Mouse (Mus musculus): Measurements from ENCODE around the gene Tnfsf15. TPM values are rescaled to one million over a fixed set of nuclear protein-coding genes. Genes with fewer than 3 reads are reported as not detected.

The Tnfsf15 gene
- total and polyA plus RNA-seq, 3 experiments = 63.3 to 127 (median 93.9) TPM

DNA sequence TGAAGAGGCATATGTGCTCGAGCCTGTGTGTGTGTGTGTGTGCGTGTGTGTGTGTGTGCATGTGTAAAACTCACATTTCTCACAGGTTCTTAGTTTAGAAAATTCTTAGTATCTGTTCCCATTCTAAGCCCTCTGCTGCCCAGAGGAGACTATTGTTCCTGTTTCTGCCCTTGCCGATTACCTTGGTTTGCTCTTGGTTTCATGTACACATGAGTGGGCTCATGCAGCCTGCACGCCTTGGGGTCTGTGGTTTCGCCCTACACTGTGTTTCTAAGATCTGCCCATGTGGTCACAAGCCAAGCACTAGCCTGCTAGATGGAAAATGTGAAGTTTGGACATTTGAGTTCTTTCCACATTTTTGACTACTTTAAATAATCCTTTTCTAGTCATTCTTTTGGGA lies 33.0 kb downstream of the Tnfsf15 start (continued):
- TF ChIP-seq NELFE (IDR thresholded peaks at IDR 0.05; ENCODE audit: low read depth, low read length) (no peak), CTCF (conservative IDR thresholded peaks at IDR 0.05 in 1 of 2, IDR thresholded peaks at IDR 0.05 in 1 of 2; ENCODE audit: low read depth in 2 of 2, low read length in 2 of 2) (no peak), RCOR1 (conservative IDR thresholded peaks at IDR 0.05; ENCODE audit: low read depth, low read length) (no peak), IRF4 (IDR thresholded peaks at IDR 0.05; ENCODE audit: low read depth, low read length) (0 out of 2 replicates have a peak, but pooled peaks have one; percentile 7), HCFC1 (IDR thresholded peaks at IDR 0.05; ENCODE audit: low read depth, low read length) (no peak), SMC3 (IDR thresholded peaks at IDR 0.05; ENCODE audit: low read depth, low read length) (no peak), POLR2AphosphoS2 (IDR thresholded peaks at IDR 0.05; ENCODE audit: low read depth, low read length) (no peak), MEF2A (IDR thresholded peaks at IDR 0.05; ENCODE audit: borderline replicate concordance, low read depth, low read length) (no peak; the same call in 1 of the 2 replicates), CHD2 (IDR thresholded peaks at IDR 0.05; ENCODE audit: low read length) (no peak), TBP (conservative IDR thresholded peaks at IDR 0.05; ENCODE audit: low read depth, low read length) (no peak), MYC (IDR thresholded peaks at IDR 0.05; ENCODE audit: low read depth, low read length) (peak; percentile 72; the same call in 1 of the 2 replicates), ZC3H11A (IDR thresholded peaks at IDR 0.05; ENCODE audit: low read depth, low read length) (no peak), MAZ (IDR thresholded peaks at IDR 0.05; ENCODE audit: low read depth, low read length) (no peak)

- no peak for DNase-seq (ENCODE audit: extremely low read depth)
- no peaks in the 10 kb centered on the region for H3K79me2 ChIP-seq (replicated peaks; ENCODE audit: control insufficient read depth, extremely low read depth, insufficient read depth, poor library complexity, severe bottlenecking)
- H3K27ac ChIP-seq (ENCODE audit: insufficient read depth, low read depth) = no peak overlapping the region
- in situ Hi-C loops (cut with MboI; ENCODE audit: low pct_ligation_motif_present, low pct_unique_long_range_greater_than_20kb, low sequenced_read_pairs) (no loop called here), dilution Hi-C loops (cut with MboI; ENCODE audit: extremely low pct_ligation_motif_present, extremely low pct_unique_long_range_greater_than_20kb, low sequenced_read_pairs) (no loop called here)
- TF ChIP-seq USF2 (conservative IDR thresholded peaks at IDR 0.05; ENCODE audit: low read depth, low read length) (no peak), CHD2 (IDR thresholded peaks at IDR 0.05; ENCODE audit: low read length) (no peak), MEF2A (IDR thresholded peaks at IDR 0.05; ENCODE audit: borderline replicate concordance, low read depth, low read length) (no peak), ZNF384 (IDR thresholded peaks at IDR 0.05; ENCODE audit: low read depth, low read length) (no peak), IRF4 (IDR thresholded peaks at IDR 0.05; ENCODE audit: low read depth, low read length) (no peak), ZKSCAN1 (IDR thresholded peaks at IDR 0.05; ENCODE audit: borderline replicate concordance, low read depth, low read length) (no peak), MAFK (IDR thresholded peaks at IDR 0.05; ENCODE audit: insufficient replicate concordance, low read length) (no peak), RAD21 (IDR thresholded peaks at IDR 0.05; ENCODE audit: low read depth, low read length) (no peak), E2F4 (IDR thresholded peaks at IDR 0.05; ENCODE audit: insufficient replicate concordance, low read depth, low read length) (no peak), SMC3 (IDR thresholded peaks at IDR 0.05; ENCODE audit: low read depth, low read length) (no peak), MAX (IDR thresholded peaks at IDR 0.05; ENCODE audit: low read length) (no peak), ZC3H11A (IDR thresholded peaks at IDR 0.05; ENCODE audit: low read depth, low read length) (no peak), UBTF (IDR thresholded peaks at IDR 0.05; ENCODE audit: low read depth, low read length) (no peak), JUN (IDR thresholded peaks at IDR 0.05; ENCODE audit: insufficient read depth, low read depth, low read length) (no peak), RCOR1 (conservative IDR thresholded peaks at IDR 0.05; ENCODE audit: low read depth, low read length) (no peak), BHLHE40 (IDR thresholded peaks at IDR 0.05; ENCODE audit: low read depth, low read length) (no peak), ZMIZ1 (IDR thresholded peaks at IDR 0.05; ENCODE audit: low read depth, low read length) (no peak), USF1 (IDR thresholded peaks at IDR 0.05; ENCODE audit: low read depth, low read length) (no peak), PAX5 (IDR thresholded peaks at IDR 0.05; ENCODE audit: low read length) (no peak)
- no peak overlapping the region for H3K4me3 ChIP-seq (replicated peaks in 1 of 3; ENCODE audit: low read depth in 2 of 3, low read length in 2 of 3, poor library complexity in 1 of 3)
- H3K27me3 ChIP-seq (replicated peaks) = no peaks in the 10 kb centered on the region
- H3K4me2 ChIP-seq (ENCODE audit: insufficient read depth, low read depth, poor library complexity, severe bottlenecking) = no peak overlapping the region
- H3K9me3 ChIP-seq (replicated peaks; ENCODE audit: low read length) = no peaks in the 10 kb centered on the region
- peaks cover 11 to 17% of the 10 kb centered on the region in 2 experiments; a peak in 3 of 4 replicates for H3K4me1 ChIP-seq (ENCODE audit: control insufficient read depth in 1 of 2, insufficient read depth in 2 of 2)
- no peak overlapping the region for H3K9ac ChIP-seq (ENCODE audit: insufficient read depth, low read depth)
- peaks cover 0 to 3% of the 10 kb centered on the region in 2 experiments for H3K36me3 ChIP-seq (replicated peaks in 1 of 2; ENCODE audit: control insufficient read depth in 1 of 2, insufficient read depth in 1 of 2, low read length in 1 of 2)
Observed at GRCm38 (mm10) chr4:63710431-63711220, 34.3 kb downstream of the Tnfsf15 start.

Data from CH12.LX (cell line).